Mouse (Mus musculus): ENCODE measurements at regions not wholly inside any gene's neighbourhood (a gene's known extent, or its start where the extent isn't known, plus 50 kb on each side); places are given as distances from the start of the nearest gene placed in this dataset.

- DNase-seq (ENCODE audit: low spot score in 2 of 2), result no peak
Measured at GRCm38 (mm10) chr12:9176198-9176597, 146.4 kb downstream of the Ttc32 start.

GRCm38 (mm10) chr12:9178626-9179025 lies 148.8 kb downstream of the Ttc32 start:
- DNase-seq (ENCODE audit: low spot score in 2 of 2), result no peak

GRCm38 (mm10) chr12:9180677-9181076 lies 150.9 kb downstream of the Ttc32 start:
- no peak for DNase-seq (ENCODE audit: low spot score in 2 of 2)

- no peak for DNase-seq (ENCODE audit: low spot score in 2 of 2)
Measured at GRCm38 (mm10) chr12:9191721-9192120, 161.9 kb downstream of the Ttc32 start.

GRCm38 (mm10) chr12:9199321-9199720 lies 169.5 kb downstream of the Ttc32 start:
- DNase-seq (ENCODE audit: low spot score in 2 of 2), result peak; percentile 22 to 23

- DNase-seq (ENCODE audit: low spot score in 2 of 2), result no peak
Measured at GRCm38 (mm10) chr12:9212211-9212610, 182.4 kb downstream of the Ttc32 start.

- DNase-seq (ENCODE audit: low spot score in 2 of 2), result no peak
Measured at GRCm38 (mm10) chr12:9224971-9225370, 195.2 kb downstream of the Ttc32 start.

- DNase-seq (ENCODE audit: low spot score in 2 of 2), result no peak
Measured at GRCm38 (mm10) chr12:9227901-9228300, 198.1 kb downstream of the Ttc32 start.

- no peak for DNase-seq (ENCODE audit: low spot score in 2 of 2)
Measured at GRCm38 (mm10) chr12:9228486-9228885, 198.7 kb downstream of the Ttc32 start.

- no peak for DNase-seq (ENCODE audit: low spot score in 2 of 2)
Measured at GRCm38 (mm10) chr12:9229981-9230380, 200.2 kb downstream of the Ttc32 start.

GRCm38 (mm10) chr12:9230576-9230975 lies 200.8 kb downstream of the Ttc32 start:
- DNase-seq (ENCODE audit: low spot score in 2 of 2), result no peak

- no peak for DNase-seq (ENCODE audit: low spot score in 2 of 2)
Measured at GRCm38 (mm10) chr12:9232431-9232830, 202.6 kb downstream of the Ttc32 start.

- DNase-seq (ENCODE audit: low spot score in 2 of 2), result no peak
Measured at GRCm38 (mm10) chr12:9235866-9236265, 206.1 kb downstream of the Ttc32 start.

GRCm38 (mm10) chr12:9237538-9237937 lies 207.7 kb downstream of the Ttc32 start:
- no peak for DNase-seq (ENCODE audit: low spot score in 2 of 2)

- no peak for DNase-seq (ENCODE audit: low spot score in 2 of 2)
Measured at GRCm38 (mm10) chr12:9237955-9238354, 208.2 kb downstream of the Ttc32 start.

- DNase-seq (ENCODE audit: low spot score in 2 of 2), result no peak
Measured at GRCm38 (mm10) chr12:9247506-9247905, 217.7 kb downstream of the Ttc32 start.

GRCm38 (mm10) chr12:9251772-9252171 lies 222.0 kb downstream of the Ttc32 start:
- peak; percentile 42 to 52 for DNase-seq (ENCODE audit: low spot score in 2 of 2)

GRCm38 (mm10) chr12:9253306-9254074 lies 223.7 kb downstream of the Ttc32 start:
- no peak for DNase-seq (ENCODE audit: low spot score in 2 of 2)

- no peak for DNase-seq (ENCODE audit: low spot score in 2 of 2)
Measured at GRCm38 (mm10) chr12:9254301-9254860, 224.6 kb downstream of the Ttc32 start.

- no peak for DNase-seq (ENCODE audit: low spot score in 2 of 2)
Measured at GRCm38 (mm10) chr12:9255661-9256486, 226.1 kb downstream of the Ttc32 start.

- no peak for DNase-seq (ENCODE audit: low spot score in 2 of 2)
Measured at GRCm38 (mm10) chr12:9256487-9256820, 226.7 kb downstream of the Ttc32 start.

GRCm38 (mm10) chr12:9258221-9258620 lies 228.4 kb downstream of the Ttc32 start:
- no peak for DNase-seq (ENCODE audit: low spot score in 2 of 2)

- DNase-seq (ENCODE audit: low spot score in 2 of 2), result no peak
Measured at GRCm38 (mm10) chr12:9261662-9262061, 231.9 kb downstream of the Ttc32 start.

Measured in right cerebral cortex, postnatal 10 days (tissue).